Mouse (Mus musculus) urinary bladder, adult 18-20 months (tissue): Measurements from ENCODE around the gene Olfr522.
"Not testable (repeated sequence)": the region's sequence is repeated elsewhere in the genome, so short reads cannot be mapped to it uniquely, and the experiment has no call there.

Experiments
- DNase-seq, 2 experiments: peaks; one replicate each; pipeline ENCODE4 v3.0.0; 2022; ENCODE audit warnings: low spot score in 2 of 2, mixed read lengths in 2 of 2

Gene Olfr522

DNA sequence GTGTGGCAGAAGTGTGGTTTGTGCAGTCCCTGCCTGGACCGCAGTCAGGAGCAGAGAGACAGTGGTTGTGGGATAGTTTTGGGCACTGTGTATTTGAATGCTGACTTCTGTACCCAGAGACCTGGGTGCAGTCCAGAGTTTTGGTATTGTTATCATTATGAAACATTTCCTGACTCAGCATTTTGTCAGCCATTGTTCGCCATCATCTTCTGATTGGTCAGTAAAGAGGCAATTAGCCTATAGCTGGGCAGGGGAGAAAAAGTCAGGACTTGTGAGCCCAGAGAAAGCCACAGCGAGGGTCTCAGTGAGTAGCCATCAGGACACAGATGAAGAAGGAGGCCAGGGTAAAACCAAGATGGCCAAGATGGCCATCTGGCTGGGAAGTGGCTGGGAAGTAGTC, 4.2 kb downstream of the Olfr522 start:
- DNase-seq, result no peak

DNA sequence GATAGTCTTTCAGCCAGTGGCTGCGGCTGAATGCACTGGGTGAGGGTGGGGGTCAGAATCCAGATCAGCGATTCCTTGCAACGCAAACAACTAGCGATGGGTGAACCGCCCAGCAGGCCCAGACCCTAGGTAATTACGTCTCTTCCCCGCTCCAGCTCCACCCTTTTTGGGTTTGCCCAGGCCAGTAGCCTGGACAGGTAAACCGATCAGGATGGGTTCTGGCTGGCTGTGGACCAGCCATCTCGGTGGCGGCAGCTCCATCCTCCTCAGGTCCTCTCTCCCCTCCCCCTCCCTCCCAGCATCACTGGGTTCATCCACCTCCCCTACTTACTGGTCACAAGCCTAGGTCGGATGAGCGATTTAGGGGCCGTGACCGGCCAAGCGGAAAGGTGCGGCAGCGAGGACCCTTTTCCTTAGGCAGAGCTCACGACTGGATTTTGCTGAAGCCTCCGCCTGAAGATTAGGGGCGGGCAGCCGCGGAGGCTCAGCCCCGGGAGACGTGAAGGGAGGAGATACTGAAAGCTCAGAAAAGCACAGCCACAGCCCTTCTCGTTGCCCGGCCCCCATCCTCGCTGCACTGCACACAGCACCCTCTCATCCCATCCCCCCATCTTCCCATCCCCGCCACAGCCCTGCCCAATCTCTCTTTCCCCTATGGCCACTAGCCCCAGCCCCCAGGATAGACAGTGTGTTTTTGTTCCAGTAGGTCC, 10.2 kb downstream of the Olfr522 start, which contains the start of gene Sprn:
Gene Sprn (minus strand): TSS at position 660 of the 710 bp plus-strand sequence.
- DNase-seq, result no peak

DNA sequence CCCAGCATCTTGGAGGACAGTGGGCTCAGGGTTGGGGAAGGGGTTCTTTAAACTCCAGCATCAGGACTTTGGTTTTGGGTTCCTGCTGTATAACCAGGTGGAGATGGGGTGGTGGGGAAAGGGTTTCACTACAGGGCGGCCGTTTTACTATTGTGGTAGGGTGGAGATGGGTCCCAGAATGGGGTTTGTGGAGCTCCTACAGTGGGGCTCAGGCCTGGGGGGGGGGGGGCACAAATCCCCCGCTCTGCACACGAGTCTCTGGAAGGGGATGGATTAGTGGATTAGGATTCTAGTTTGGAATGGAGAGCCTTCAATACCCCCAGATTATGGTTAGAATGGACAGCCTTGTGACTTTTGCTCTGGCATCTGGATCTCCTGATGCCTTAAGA, 10.7 kb downstream of the Olfr522 start:
- no peak for DNase-seq

DNA sequence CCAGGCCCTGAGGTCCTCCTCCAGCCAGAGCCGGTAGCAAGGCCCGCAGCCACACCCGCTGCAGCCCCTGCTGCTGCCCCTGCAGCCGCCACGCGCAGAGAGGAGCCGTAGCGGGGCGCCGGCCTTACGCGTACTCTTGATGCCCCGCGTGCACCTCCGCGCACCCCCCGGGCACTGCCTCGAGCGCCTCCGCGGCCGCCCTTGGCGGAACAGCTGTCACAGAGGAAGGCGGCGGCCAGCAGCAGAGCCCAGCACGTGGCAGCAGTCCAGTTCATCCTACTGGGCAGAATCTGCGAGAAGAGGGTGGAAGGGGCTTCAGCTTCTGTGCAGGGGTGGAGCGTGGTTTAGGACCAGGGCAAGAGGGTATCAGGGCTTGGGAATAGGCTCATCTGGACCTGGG, 11.2 kb downstream of the Olfr522 start:
- DNase-seq, result no peak

DNA sequence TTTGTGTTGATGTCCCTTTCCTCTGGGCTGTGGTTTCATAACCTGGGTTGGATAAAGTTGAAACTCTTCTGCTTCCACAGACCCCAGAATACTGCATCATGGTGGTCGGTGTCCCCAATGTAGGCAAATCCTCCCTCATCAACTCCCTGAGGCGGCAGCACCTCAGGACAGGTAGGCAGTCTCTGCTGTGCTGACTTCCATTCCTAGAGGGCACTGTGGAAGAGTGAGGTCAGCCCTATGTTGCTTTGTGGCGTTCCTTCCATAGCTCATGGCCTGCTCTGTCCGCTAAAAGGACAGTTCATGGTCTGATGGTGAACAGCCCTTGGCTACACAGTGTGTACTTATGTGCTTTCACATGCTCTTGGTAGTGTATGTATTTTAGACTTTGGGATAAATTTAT, 20.0 kb downstream of the Olfr522 start:
- no peak for DNase-seq

DNA sequence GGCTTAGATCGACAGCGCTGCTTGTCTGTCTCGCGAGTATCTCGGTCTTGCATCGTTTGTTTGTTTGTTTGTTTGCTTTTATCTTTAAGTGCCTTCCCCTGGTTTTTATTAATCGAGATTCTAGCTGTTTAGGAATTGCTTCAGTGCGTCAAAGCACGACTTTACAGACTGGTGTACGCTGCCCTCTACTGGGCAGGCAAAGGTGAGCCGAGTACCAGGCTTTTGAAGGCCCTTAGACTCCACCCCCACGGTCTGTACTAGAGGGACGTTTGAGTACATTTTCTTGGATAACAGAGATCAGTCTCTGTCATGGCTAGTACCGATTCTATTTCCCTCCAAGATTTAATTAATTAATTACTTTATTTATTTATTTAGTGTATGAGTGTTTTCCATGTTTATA, 23.2 kb downstream of the Olfr522 start:
- peak in 1 of 2 experiments; percentile 53 for DNase-seq

DNA sequence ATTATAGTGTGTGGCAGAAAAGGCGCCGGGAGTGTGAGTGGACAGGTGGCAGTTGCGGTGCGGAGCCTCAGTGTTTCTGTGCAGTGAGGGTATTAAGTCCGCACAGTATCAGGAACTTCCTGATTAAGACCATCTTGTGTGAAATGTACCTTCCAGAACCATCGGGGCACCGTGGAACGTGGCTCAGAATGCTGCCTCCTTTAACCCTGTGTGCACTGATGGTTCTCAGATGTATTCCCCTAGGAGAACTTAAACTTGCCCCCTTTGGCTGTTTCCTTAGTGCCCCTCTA, 26.6 kb downstream of the Olfr522 start:
- no peak for DNase-seq

DNA sequence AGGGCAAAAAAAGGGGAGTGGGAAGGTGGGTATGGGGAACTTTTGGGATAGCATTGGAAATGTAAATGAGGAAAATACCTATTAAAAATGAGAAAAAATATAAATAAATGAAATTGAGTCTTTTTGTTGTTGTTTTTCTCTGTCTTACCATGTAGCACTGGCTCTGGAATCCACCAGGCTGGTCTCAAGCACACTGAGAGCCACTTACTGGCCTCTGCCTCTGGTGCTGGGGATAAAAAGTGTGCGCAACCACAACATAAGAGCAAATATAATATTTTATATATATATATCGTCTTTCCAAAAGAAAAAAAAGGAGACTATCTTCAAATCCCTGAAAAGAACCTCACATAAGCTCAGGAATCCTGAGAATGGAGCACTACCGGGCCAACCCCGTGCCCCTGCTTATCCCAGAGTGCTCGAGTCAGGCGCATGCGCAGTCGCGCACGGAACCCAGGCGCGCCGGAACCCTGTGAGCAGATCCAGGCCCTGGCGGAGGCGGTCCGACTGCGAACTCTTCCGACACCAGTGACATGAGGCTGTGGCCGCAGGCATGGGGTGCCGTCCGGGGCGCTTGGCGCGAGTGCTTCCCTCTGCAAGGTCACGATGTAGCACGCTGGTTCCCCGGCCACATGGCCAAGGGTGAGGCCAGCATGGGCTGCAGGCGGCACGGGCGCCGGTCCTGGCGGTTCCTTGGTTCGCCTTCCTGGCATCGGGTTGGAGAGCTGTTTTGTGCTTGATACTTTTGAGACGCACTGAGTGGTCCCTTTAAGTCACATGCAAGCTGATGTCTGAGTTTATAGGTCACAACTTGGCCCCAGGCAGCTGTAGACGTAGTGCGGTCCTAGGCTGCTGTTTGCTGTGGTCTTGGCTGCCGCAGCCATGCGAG, 27.2 kb downstream of the Olfr522 start, which contains the start of gene Mtg1:
Gene Mtg1 (plus strand): TSS at position 430 of the 886 bp plus-strand sequence.
- peak; percentile 91 to 95 for DNase-seq

DNA sequence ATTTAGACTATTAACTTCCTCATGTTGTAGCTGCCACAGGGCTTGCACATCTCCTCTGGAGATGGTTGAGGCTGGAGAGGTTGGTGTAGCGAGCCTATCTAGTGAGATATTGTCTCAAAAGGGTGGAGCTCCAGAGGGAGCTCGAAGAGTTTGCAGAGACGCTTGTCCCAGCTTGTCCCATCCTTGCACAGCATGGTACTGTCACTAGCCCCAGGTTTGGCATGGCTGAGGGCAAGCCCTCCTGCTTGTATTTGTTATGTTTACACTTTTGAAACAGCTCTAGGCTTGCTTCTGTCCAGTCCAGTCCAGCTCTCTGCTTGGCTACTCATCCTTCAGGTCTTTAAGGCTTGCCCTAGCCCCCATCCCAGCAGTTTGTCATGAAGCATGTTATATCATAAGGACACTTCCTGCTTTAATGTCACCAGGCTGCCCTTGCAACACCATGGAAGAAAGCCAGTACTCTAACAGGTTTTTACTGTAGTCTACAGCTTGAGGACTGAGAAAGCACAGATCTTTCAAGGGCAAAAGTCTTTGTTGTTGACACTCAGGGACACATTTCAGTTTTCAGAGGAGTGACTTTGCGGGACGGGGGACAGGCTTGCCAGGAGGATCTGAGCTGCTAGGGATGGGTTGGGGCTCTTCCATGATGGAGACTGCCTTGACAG, 29.3 kb downstream of the Olfr522 start:
- peak in 1 of 2 experiments; percentile 60 for DNase-seq

DNA sequence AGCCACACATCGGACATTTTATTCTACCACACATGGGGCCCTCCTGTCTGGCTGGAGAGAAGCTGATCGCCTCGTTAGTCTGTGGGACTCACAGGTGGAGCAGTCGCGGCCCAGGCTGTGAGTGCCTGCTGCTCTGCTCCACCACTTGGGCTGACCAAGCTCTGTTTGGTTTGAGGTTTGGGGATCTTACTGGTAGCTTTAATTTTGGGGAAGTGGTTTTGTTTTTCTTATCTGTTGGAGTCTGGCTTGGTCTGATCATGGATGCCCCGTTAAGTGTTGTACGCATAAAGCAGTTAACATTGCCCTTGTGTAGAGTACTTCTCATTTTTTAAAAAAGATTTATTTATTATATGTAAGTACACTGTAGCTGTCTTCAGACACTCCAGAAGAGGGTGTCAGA, 30.5 kb downstream of the Olfr522 start:
- DNase-seq, result not testable (repeated sequence)

DNA sequence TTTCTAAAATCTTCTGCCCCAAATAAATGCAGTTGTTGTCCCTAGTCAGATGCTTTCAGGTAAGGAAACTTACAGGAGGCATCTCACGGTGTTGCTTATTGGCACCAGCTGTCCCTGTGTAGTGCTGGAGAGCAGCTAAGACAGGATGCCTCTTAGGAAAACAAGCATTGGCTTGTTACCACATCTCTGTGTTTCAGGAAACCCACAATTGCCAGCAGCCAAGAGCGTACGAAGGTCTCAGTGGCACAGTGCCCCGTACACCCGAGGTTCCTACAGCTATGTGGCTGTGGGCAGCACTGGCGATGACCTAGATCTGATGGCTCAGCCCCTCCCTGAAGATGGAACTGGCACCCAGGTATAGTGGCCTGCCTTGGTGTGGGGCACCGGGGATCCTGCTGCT, 32.4 kb downstream of the Olfr522 start:
- not testable (repeated sequence) for DNase-seq

DNA sequence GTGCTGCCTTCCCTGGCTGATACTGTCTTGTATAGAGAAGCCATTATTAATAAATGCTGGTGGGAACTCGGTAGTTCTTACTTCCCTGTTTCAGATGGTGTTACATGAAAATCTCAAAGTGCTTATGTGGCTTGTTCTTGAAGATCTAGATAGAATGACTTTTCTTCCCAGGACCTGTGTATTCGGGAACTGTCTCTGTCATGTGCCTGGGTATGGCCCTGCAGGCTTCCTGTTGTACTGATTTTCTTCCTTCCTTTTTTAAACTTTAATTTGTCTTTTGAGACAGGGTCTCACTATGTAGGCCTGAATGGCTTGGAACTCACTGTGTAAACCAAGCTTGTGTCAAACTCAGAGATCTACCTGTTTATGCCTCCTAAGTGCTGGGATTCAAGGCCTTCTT, 36.7 kb downstream of the Olfr522 start:
- no peak for DNase-seq

DNA sequence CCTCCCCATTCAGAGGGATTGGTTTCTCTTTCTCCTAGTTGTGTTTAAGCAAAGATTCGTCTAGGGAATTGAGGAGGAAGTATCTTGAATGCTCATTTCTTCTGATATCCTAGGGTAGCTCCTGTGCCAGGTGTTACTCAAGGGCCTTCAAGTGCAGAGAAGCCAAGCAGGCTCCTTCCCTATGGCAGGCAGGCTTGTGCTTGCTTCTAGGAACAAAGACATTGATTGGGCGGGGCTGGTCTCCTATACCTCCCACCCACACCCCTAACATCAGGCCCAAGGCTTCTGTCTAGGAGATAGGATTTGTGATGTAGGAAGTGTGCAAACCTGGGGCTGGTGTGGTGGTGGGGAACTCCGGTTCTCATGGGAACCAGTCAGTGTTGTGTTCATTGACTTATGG, 37.6 kb downstream of the Olfr522 start:
- no peak for DNase-seq

DNA sequence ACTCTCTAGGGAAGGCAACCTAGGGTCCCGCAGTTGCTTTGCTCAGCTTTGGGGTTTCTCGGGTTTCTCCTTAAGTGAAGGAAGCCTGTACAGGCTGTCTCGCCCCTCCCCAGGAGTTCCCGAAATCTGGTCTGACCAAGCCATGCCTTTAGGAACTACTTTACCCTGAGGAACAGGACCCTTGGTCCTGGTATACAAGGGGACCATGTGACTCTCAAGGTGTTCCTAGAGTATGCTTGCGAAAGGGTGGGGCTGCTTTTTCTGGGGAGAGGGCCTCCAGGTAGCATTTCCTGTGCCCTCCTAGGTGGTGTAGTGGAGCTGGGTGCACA, 38.6 kb downstream of the Olfr522 start:
- DNase-seq, result no peak

DNA sequence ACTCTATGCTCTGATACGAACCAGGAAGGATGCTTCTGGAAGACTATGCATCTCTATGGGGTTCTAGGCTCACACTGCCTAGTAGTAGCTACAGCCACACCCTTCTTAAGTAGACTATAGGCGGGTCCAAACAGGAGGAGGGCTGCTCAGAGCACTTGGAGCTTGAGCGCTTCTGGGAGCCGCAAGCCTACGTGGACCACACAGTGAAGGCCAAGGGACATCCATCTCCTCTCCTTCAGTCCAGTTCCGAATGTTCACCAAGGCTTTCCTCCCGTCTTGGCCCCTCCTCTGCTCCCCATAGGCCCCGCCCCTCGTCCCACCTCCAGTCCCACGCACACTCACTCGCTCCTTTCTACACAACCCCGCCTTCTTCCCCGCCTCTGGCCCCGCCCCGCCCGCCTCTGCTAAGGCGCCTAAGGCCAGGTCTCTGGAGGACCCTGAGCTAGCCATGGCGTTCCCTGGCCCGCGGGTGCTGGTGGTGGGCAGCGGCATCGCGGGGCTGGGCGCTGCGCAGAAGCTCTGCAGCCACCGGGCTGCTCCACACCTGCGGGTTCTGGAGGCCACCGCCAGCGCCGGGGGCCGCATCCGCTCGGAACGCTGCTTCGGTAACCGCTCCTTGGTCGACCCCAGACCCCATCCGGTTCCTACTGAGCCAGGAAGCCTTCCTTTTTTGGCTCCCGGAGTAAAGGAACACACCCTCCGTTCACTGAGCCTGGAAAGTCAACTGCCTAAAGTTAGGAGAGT, 39.1 kb downstream of the Olfr522 start:
- peak; percentile 94 for DNase-seq

DNA sequence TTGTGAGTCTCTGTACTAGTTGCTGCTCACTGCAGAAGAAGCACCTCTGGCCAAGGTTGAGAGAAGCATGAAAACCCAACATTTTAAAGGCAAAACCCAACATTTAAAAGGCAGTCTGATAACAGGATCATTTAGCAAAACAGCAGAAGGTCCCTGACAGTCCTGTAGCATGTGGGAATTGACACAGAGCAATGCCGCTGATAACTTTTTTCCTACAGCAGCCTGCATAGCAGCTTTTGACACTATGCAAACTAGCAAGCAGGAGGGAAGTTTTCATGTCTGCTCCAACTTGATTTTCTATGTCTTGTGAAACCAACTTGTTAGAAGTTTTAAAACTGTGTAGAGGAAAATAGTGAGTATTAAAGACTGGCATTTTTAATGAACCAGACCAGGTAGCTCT, 40.2 kb downstream of the Olfr522 start:
- no peak for DNase-seq

DNA sequence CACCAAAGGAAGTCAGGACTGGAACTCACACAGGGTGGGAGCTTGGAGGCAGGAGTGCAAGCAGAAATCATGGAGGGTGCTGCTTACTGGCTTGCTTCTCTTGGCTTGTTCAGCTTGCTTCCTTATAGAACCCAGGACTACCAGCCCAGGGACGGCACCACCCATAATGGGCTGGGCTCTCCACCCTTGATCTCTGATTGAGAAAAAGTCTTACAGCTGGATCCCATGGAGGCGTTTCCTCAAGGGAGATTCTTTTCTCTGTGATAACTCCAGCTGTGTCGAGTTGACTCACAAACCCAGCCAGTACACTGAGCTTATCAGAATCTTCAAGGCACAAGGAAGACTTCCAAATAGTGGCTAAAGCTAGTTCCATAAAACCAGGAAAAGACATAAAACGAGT, 41.8 kb downstream of the Olfr522 start:
- no peak for DNase-seq

DNA sequence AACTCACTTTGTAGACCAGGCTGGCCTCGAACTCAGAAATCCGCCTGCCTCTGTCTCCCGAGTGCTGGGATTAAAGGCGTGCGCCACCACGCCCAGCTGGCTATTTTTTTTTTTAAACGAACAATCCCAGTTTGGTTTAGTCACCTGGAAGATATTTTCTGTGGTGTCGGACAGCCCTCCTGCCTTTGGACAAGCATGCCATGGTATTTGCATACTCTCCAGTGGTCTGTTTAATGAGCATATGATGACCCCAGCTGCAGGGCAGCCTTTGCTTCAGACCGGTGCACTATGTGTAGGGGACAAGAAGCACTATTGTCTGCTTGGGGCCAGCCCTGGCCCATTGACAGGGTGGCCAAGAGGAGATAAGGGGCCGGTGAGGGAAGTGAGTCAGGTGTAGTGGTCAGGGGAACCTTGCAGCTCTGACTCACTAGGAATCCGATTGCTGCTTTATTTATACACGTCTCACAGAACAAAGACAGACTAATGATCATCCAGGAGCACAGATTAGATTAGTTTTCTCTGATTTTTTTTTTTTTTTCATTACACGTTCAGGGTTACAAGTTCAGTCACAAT, 43.1 kb downstream of the Olfr522 start:
- peak in 1 of 2 experiments; percentile 25 for DNase-seq

DNA sequence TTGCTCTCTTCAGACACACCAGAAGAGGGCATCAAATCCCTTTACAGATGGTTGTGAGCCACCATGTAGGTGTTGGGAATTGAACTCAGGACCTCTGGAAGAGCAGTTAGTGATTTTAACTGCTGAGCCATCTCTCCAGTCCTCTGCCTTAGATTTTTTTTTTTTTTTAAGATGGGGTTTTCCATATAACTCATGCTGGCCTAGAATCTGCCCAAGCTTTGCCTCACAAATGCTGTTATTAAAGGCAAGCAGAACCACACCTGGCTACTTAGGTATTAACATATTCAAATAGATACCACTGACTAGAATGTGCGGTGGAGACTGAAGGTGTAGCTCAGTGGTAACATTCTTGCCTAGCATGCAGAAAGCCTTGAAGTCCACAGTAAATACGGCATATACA, 44.1 kb downstream of the Olfr522 start:
- no peak for DNase-seq

DNA sequence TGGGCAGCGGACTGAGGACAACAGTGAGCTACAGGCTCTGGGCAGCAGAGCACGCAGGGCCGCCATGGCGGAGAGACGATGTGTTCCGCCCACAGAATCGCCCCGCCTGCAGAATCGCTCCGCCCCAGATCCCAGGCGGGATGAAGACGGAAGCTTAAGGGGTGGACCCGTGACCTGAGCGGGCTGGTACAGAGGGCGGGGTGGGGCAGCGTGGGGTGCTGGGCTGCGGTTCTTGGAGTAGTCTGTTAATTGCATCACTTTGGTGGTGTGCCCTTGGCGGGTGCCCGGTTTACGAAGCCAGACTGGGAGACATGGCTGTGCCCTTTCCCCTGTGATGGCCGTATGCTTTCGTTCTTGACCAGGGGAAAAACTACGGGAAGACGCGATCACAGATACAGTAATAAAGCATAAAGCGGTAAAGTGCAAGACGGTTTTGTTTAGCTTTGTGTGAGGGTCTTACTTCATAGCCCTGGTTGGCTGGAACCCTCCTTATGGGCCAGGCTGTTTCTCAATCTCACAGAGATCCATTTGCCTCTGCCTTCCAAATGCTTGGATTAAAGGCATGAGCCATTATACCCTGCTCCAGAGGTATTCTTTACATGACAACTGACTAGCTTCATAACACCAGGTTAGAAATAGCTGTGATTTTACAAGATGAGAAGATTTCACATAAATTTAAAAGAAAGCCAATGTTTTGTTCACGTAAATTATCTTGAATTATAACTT, 48.1 kb downstream of the Olfr522 start, which contains the start of gene Echs1:
Gene Echs1 (minus strand): TSS at position 148 of the 726 bp plus-strand sequence.
- peak; percentile 90 for DNase-seq
